In genomic region chr9:55055386-55055930, GRCm38 (mm10) we compare ENCODE assay signal across 22 mouse cellular contexts. TPM values are rescaled to one million over a fixed set of nuclear protein-coding genes. Genes with fewer than 3 reads are reported as not detected.
DNase-seq lines count a peak whose midpoint lies in the region; ATAC-seq lines count a peak whose summit lies in the region.
"Had no signal": no experiment of that assay in that cellular context is flagged by ENCODE, and none has a peak within 500 bp of the region (broad histone marks: within the 10 kb centered on the region; RNA-seq: fewer than 3 reads in every experiment).

No protein-coding gene starts in this region.

- no peaks in the 10 kb centered on the region for H3K4me1 ChIP-seq in liver, embryonic 12.5 days
- no peaks in the 10 kb centered on the region for H3K4me1 ChIP-seq in forebrain, embryonic 16.5 days (replicated peaks; ENCODE audit: control insufficient read depth, insufficient read depth, low read length)
- H3K4me1 ChIP-seq: embryonic facial prominence, embryonic 12.5 days; embryonic facial prominence, embryonic 15.5 days; hindbrain, embryonic 12.5 days; hindbrain, embryonic 15.5 days had no signal

- no peak overlapping the region for H3K4me3 ChIP-seq in liver, embryonic 12.5 days
- no peak overlapping the region for H3K4me3 ChIP-seq in forebrain, embryonic 16.5 days (replicated peaks; ENCODE audit: low read length)
- H3K4me3 ChIP-seq: embryonic facial prominence, embryonic 12.5 days; embryonic facial prominence, embryonic 15.5 days; gastrocnemius, adult 2 months; hindbrain, embryonic 12.5 days; hindbrain, embryonic 15.5 days had no signal

- H3K4me2 ChIP-seq in liver, embryonic 12.5 days, result no peak overlapping the region
- no peak overlapping the region for H3K4me2 ChIP-seq in forebrain, embryonic 16.5 days (ENCODE audit: low read length)
- H3K4me2 ChIP-seq: embryonic facial prominence, embryonic 12.5 days; embryonic facial prominence, embryonic 15.5 days; heart, embryonic 11.5 days; hindbrain, embryonic 12.5 days; hindbrain, embryonic 15.5 days had no signal

- H3K36me3 ChIP-seq in liver, embryonic 12.5 days, result no peaks in the 10 kb centered on the region
- H3K36me3 ChIP-seq in forebrain, embryonic 16.5 days (ENCODE audit: control insufficient read depth, insufficient read depth), result no peaks in the 10 kb centered on the region
- H3K36me3 ChIP-seq: embryonic facial prominence, embryonic 12.5 days; embryonic facial prominence, embryonic 15.5 days; G1E; hindbrain, embryonic 12.5 days; hindbrain, embryonic 15.5 days had no signal

- DNase-seq in cerebellum, postnatal 10 days, result peak; percentile 44 to 80
- DNase-seq in cerebellum, adult 9-11 months, result no peak
- DNase-seq in liver (peak; percentile 20), adipocyte (ENCODE audit: low spot score) (peak; percentile 8)
- no peak for DNase-seq in frontal cortex, postnatal 36 days (ENCODE audit: low spot score in 2 of 2)
- DNase-seq: adrenal gland, adult 8-10 months; adrenal gland, postnatal 25 days; cerebellum, adult 11-12 months; cerebellum, adult 8-10 months; gastrocnemius, adult 2 months; gastrocnemius, postnatal 14 days; heart, adult 11 months had no signal

- no peak for ATAC-seq in liver, embryonic 12.5 days
- ATAC-seq in forebrain, embryonic 16.5 days, result no peak
- ATAC-seq: forebrain, embryonic 14.5 days had no signal

- H3K27me3 ChIP-seq in liver, embryonic 12.5 days (replicated peaks), result no peaks in the 10 kb centered on the region; the same call in 1 of the 2 replicates
- no peaks in the 10 kb centered on the region for H3K27me3 ChIP-seq in forebrain, embryonic 16.5 days (replicated peaks; ENCODE audit: control insufficient read depth, insufficient read depth, low read length)
- H3K27me3 ChIP-seq: embryonic facial prominence, embryonic 15.5 days; hindbrain, embryonic 12.5 days; hindbrain, embryonic 15.5 days had no signal

- H3K27ac ChIP-seq in liver, embryonic 12.5 days, result no peak overlapping the region
- H3K27ac ChIP-seq in forebrain, embryonic 16.5 days (ENCODE audit: low read length), result no peak overlapping the region
- H3K27ac ChIP-seq: embryonic facial prominence, embryonic 12.5 days; embryonic facial prominence, embryonic 15.5 days; gastrocnemius, adult 2 months; hindbrain, embryonic 12.5 days; hindbrain, embryonic 15.5 days had no signal

- H3K9ac ChIP-seq in liver, embryonic 12.5 days, result no peak overlapping the region
- no peak overlapping the region for H3K9ac ChIP-seq in forebrain, embryonic 16.5 days (replicated peaks; ENCODE audit: low read depth, low read length)
- H3K9ac ChIP-seq: embryonic facial prominence, embryonic 12.5 days; embryonic facial prominence, embryonic 15.5 days; hindbrain, embryonic 12.5 days; hindbrain, embryonic 15.5 days had no signal

- whole genome bisulfite sequencing in liver, embryonic 12.5 days (ENCODE audit: insufficient replicate concordance), result 72% methylated on average over 2 of the region's 2 CpGs
- 54% methylated on average over 2 of the region's 2 CpGs for WGBS in forebrain, embryonic 16.5 days

- H3K9me3 ChIP-seq in liver, embryonic 12.5 days (replicated peaks), result no peaks in the 10 kb centered on the region
- no peaks in the 10 kb centered on the region for H3K9me3 ChIP-seq in forebrain, embryonic 16.5 days (ENCODE audit: control insufficient read depth, low read length)
- H3K9me3 ChIP-seq: embryonic facial prominence, embryonic 12.5 days; embryonic facial prominence, embryonic 15.5 days; G1E; hindbrain, embryonic 12.5 days; hindbrain, embryonic 15.5 days had no signal

RNA-seq across cellular contexts. Expression of gene Chrnb4, which starts 6.9 kb away (rescaled TPM):
- 0.04 TPM in 1 of 2 replicates, not detected in the other for polyA plus RNA-seq in liver, embryonic 12.5 days (2016; fragmentation: Nextera tagmentation; extraction: Ambion mirVana)
- polyA plus RNA-seq in forebrain, embryonic 16.5 days (2015; fragmentation: Nextera tagmentation; extraction: Ambion mirVana), result 0.35 and 0.41 TPM in 2 replicates
- polyA plus RNA-seq: G1E had no signal

RNA-seq across cellular contexts. Expression of gene Chrna3, which starts 29.1 kb away (rescaled TPM):
- 0.06 TPM in 1 of 2 replicates, not detected in the other for polyA plus RNA-seq in liver, embryonic 12.5 days (2016; fragmentation: Nextera tagmentation; extraction: Ambion mirVana)
- 3.1 and 5.1 TPM in 2 replicates for polyA plus RNA-seq in forebrain, embryonic 16.5 days (2015; fragmentation: Nextera tagmentation; extraction: Ambion mirVana)
- polyA plus RNA-seq: G1E; heart, postnatal 0 days had no signal

Comparison
In these comparisons a context has a peak if more than half of its experiments do, and no peak if none do; other contexts are left out.
1. DNase-seq: peak in cerebellum, postnatal 10 days (2 of 2), liver (single experiment) and adipocyte (single experiment); none in cerebellum, adult 9-11 months (single experiment) and frontal cortex, postnatal 36 days (0 of 2).